Mouse (Mus musculus): Measurements from ENCODE around the gene Galp.

GRCm38 (mm10) chr7:6182882-6183281 is 14.0 kb upstream of the Galp start:
- TF ChIP-seq CTCF (IDR thresholded peaks at IDR 0.05; ENCODE audit: insufficient read depth, low read length) (no peak), POLR2A (IDR thresholded peaks at IDR 0.05; ENCODE audit: borderline replicate concordance, extremely low read depth, low read depth, low read length) (no peak)
